Mouse (Mus musculus): ENCODE measurements around the gene Tyrp1.

DNA sequence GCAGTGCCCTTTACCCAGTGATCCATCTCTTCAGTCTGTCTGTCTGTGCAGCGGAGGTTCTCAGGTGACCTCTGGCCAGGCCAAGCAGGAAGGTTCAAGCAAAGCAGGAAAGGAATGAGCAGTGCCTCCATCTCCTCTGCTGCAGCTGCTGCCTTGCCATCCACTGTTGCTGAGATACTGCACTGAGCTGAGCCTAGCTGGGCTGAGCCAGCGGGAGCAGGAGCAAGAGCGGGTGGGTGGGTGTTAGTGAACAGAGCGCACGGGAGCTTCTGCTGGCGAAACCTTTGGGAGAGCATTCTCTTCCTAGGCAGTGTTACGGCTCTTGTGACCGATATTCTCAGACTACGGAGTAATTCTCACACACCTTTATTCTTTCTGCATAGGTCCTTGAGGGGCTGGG, 21.6 kb downstream of the Tyrp1 start:
- no peak for TF ChIP-seq CTCF (IDR thresholded peaks at IDR 0.05; ENCODE audit: low read depth)
- TF ChIP-seq EP300 (IDR thresholded peaks at IDR 0.05; ENCODE audit: low read depth), result no peak
